Mouse (Mus musculus): ENCODE measurements around the gene Casp12. TPM values are rescaled to one million over a fixed set of nuclear protein-coding genes. Genes with fewer than 3 reads are reported as not detected.
"Not testable (repeated sequence)": the region's sequence is repeated elsewhere in the genome, so short reads cannot be mapped to it uniquely, and the experiment has no call there.

Gene Casp12
- polyA plus RNA-seq, 1 experiment from 2014 or later, result not detected

- H3K4me3 ChIP-seq, result no peak overlapping the region
- H3K27me3 ChIP-seq (replicated peaks), result no peaks in the 10 kb centered on the region
- ATAC-seq, result no peak
- 28% methylated on average over 4 of the region's 4 CpGs for WGBS (ENCODE audit: insufficient replicate concordance)
- no peak overlapping the region for H3K27ac ChIP-seq
- H3K9ac ChIP-seq, result no peak overlapping the region
- no peaks in the 10 kb centered on the region for H3K4me1 ChIP-seq
- H3K4me2 ChIP-seq, result no peak overlapping the region
- H3K9me3 ChIP-seq (replicated peaks), result no peaks in the 10 kb centered on the region
- no peaks in the 10 kb centered on the region for H3K36me3 ChIP-seq
Measured at GRCm38 (mm10) chr9:5347381-5347780, 2.2 kb downstream of the Casp12 start.

DNA sequence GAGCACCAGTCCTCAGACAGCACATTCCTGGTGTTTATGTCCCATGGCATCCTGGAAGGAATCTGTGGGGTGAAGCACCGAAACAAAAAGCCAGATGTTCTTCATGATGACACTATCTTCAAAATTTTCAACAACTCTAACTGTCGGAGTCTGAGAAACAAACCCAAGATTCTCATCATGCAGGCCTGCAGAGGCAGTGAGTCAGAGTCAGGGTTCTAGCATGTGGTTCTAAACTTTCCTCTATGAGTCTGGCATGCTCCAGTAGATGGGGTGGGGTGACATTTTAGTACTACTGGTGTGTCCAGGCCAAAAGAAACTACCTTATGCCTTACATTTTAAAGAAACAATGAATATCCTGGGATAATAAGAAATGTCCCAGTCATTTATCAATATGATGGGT lies 8.4 kb downstream of the Casp12 start:
- ATAC-seq, result no peak
- no peaks in the 10 kb centered on the region for H3K27me3 ChIP-seq (replicated peaks)

DNA sequence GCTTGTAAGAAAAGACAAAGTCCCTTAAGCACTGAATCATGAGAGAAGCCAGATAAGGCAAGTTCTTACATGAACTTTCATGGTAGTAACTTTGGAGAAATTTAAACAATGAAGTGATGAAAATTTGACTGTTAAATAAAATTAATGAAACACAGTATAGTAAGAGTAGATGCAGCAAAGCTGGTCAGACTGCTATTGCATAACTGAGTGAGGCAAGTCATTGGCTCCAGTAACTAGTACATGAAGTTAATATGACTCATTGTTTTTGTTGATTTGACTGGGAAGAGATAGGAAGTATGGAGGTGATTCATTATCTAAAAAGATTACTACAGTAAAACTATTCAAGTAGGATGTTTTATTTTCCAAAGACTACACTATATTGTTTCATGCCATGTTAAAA lies 11.6 kb downstream of the Casp12 start:
- ATAC-seq, result no peak

More for the DNA sequence above, 8.4 kb downstream of the Casp12 start:
- Histone ChIP-seq H3K4me1 (no peaks in the 10 kb centered on the region), H3K27ac (no peak overlapping the region), H3K9ac (no peak overlapping the region), H3K36me3 (no peaks in the 10 kb centered on the region), H3K4me2 (no peak overlapping the region), H3K9me3 (replicated peaks) (no peaks in the 10 kb centered on the region), H3K4me3 (no peak overlapping the region)
- 56% methylated on average over 2 of the region's 2 CpGs for WGBS (ENCODE audit: insufficient replicate concordance)

DNA sequence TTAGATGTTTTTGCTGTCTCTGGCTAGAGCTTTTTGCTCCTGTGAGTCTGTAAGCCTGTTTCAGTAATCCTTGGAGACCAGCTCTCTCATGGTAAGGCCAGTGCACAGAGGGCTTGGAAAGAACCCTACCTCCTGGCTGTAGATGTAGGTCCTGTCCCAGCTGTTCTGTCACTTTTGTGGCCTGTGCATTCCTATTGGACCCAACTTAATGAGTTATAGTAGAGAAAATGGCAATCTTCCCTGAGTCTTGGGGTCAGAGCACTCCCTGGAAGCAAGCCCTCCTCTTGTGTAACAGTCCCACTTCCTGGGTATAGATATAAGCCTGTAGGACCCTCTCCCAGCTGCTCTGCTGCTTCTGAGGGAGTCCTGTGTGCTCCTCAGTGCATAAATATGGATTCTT lies 48.3 kb downstream of the Casp12 start:
- Histone ChIP-seq H3K36me3 (no peaks in the 10 kb centered on the region), H3K27me3 (replicated peaks) (no peaks in the 10 kb centered on the region), H3K9ac (no peak overlapping the region), H3K4me3 (no peak overlapping the region), H3K27ac (no peak overlapping the region), H3K4me2 (no peak overlapping the region), H3K4me1 (no peaks in the 10 kb centered on the region), H3K9me3 (replicated peaks) (no peaks in the 10 kb centered on the region)
- no peak for ATAC-seq

More for the DNA sequence above, 11.6 kb downstream of the Casp12 start:
- no peaks in the 10 kb centered on the region for H3K4me1 ChIP-seq
- H3K9ac ChIP-seq, result no peak overlapping the region
- H3K27me3 ChIP-seq (replicated peaks), result no peaks in the 10 kb centered on the region
- H3K4me2 ChIP-seq, result no peak overlapping the region
- no peaks in the 10 kb centered on the region for H3K9me3 ChIP-seq (replicated peaks)
- H3K27ac ChIP-seq, result no peak overlapping the region
- no peaks in the 10 kb centered on the region for H3K36me3 ChIP-seq
- no peak overlapping the region for H3K4me3 ChIP-seq

GRCm38 (mm10) chr9:5395861-5396260 lies 50.6 kb downstream of the Casp12 start:
- not testable (repeated sequence) for H3K27ac ChIP-seq; H3K9ac ChIP-seq; H3K4me1 ChIP-seq; H3K9me3 ChIP-seq (replicated peaks); H3K36me3 ChIP-seq; ATAC-seq; H3K27me3 ChIP-seq (replicated peaks); H3K4me3 ChIP-seq; H3K4me2 ChIP-seq
- WGBS (ENCODE audit: insufficient replicate concordance), result 21% methylated on average over 5 of the region's 5 CpGs

DNA sequence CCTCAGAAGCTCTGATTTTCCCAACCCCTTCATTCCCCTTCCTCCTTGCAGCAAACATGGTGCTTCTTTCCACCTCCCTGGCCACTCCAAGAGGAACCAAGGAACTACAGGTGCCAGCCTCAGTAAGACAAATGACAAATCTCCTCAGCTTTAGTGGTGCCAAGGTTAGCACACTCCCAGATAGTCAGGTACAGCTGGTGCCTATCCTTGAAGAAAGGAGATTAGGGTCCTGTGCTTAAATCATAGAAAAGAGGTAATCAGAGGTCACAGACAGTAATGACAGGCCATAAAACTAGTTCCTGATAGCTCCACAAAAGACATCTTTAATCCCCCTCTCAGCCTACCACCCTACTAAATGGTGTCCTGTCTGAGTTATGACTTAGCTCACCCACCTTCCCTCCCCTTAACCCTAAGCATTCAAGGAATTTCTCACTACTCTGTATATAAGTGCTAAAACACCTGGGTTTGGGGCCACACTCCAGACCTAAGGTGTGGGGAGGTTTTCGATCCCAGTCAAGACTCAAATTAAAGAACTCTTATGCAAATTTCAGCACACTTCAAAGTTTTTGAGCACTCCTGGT lies 65.8 kb downstream of the Casp12 start:
- no peak overlapping the region for H3K9ac ChIP-seq
- no peak for ATAC-seq
- H3K4me3 ChIP-seq, result no peak overlapping the region

DNA sequence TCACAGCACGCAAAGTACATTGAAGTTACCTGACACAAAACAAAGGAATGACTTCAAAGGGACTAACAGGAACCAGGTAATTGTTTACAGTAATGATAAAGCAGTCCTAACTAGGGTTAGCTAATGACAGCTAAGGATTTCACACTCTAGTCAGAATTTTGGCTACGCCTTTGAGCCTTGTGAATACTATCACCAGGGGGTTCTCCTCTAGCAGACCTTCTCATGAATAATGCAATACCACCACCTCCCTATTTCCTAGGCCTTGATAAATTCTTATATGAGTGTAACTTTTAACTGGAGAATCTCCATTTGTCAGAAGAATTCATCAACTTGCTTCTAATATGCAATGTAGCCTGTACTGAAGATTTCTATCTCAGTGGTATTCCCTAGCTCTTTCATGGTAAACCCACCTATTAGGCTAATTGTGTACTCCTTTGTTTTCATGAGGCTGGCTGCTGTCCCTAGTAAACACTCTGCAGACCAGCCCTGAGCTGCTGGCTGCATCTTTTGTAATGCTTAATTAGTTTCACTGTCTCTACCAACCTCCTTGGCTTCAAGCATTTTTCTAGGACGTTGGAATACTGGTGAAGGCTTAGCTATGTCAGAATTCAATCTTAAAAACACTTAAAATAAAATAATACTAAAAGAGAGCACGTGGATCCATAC lies 67.3 kb downstream of the Casp12 start:
- H3K27ac ChIP-seq, result no peak overlapping the region
- no peak overlapping the region for H3K4me3 ChIP-seq
- H3K27me3 ChIP-seq (replicated peaks), result no peaks in the 10 kb centered on the region
- H3K9ac ChIP-seq, result no peak overlapping the region
- H3K4me2 ChIP-seq, result no peak overlapping the region
- H3K36me3 ChIP-seq, result no peaks in the 10 kb centered on the region
- no peak for ATAC-seq
- WGBS (ENCODE audit: insufficient replicate concordance), result 42% methylated on average over 4 of the region's 4 CpGs
- H3K4me1 ChIP-seq, result no peaks in the 10 kb centered on the region
- no peaks in the 10 kb centered on the region for H3K9me3 ChIP-seq (replicated peaks)

More for the DNA sequence above, 65.8 kb downstream of the Casp12 start:
- Histone ChIP-seq H3K4me2 (no peak overlapping the region), H3K36me3 (no peaks in the 10 kb centered on the region), H3K9me3 (replicated peaks) (no peaks in the 10 kb centered on the region), H3K27ac (no peak overlapping the region), H3K4me1 (no peaks in the 10 kb centered on the region), H3K27me3 (replicated peaks) (no peaks in the 10 kb centered on the region)
- WGBS (ENCODE audit: insufficient replicate concordance), result 63% methylated on average over 1 of the region's 1 CpGs

GRCm38 (mm10) chr9:5417871-5418270 lies 72.6 kb downstream of the Casp12 start:
- Histone ChIP-seq H3K9me3 (replicated peaks) (no peaks in the 10 kb centered on the region), H3K4me2 (no peak overlapping the region), H3K27ac (no peak overlapping the region), H3K4me1 (no peaks in the 10 kb centered on the region), H3K4me3 (no peak overlapping the region), H3K9ac (no peak overlapping the region), H3K36me3 (no peaks in the 10 kb centered on the region), H3K27me3 (replicated peaks) (no peaks in the 10 kb centered on the region)
- no peak for ATAC-seq
- whole genome bisulfite sequencing (ENCODE audit: insufficient replicate concordance), result 47% methylated on average over 2 of the region's 2 CpGs

Other genes with a start within 250 kb of the Casp12 start
- 1.5 and 2.1 TPM in 2 replicates for gene Casp1, start 46.9 kb upstream of the Casp12 start, polyA plus RNA-seq (2016; fragmentation: Nextera tagmentation; extraction: Ambion mirVana)
- gene Casp4, start 36.6 kb upstream of the Casp12 start, polyA plus RNA-seq (2016; fragmentation: Nextera tagmentation; extraction: Ambion mirVana), result 0.36 and 0.61 TPM in 2 replicates

Measured in liver, embryonic 12.5 days (tissue).